Mouse (Mus musculus) monocyte, adult 5-6 weeks (primary cell): ENCODE data around the gene Lrrc37a. TPM values are rescaled to one million over a fixed set of nuclear protein-coding genes. Genes with fewer than 3 reads are reported as not detected.
"Not testable (repeated sequence)": the region's sequence is repeated elsewhere in the genome, so short reads cannot be mapped to it uniquely, and the experiment has no call there.

Source experiments
- ATAC-seq: fragments of 153-309, 156-312 bp; replicated peaks from 2 replicates; pipeline ENCODE4 v1.8.0; 2017; ENCODE audit warnings: mild to moderate bottlenecking; ENCODE audit not compliant: low TSS enrichment, insufficient number of reproducible peaks, severe bottlenecking, poor library complexity, low FRiP score
- total RNA-seq: library from RNA; stranded (forward); fragments of 200-1000, 200-491, 200-594 nt; gene quantifications from 3 replicates; pipeline ENCODE4 v1.2.3, GENCODE M21; 2017

Gene Lrrc37a
- total RNA-seq = not detected in 3 replicates

DNA sequence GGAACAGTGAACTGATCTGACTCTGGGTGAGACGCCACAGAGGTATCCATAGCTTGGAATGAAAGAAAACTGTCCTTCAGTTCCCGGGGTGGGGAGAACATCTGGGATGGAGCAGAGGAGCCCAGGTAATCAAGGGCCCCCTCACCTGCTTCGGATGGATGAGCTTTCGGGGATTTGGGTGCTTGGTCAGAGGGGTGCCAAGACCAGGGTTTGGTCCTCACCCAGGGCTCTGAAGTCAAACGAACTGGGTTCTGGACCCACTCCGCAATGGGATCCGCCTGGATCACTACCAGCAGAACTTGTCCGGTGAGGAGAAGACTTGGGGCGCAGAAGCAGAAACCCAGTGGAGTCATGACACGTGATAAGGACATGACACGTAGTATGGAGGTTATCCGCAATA, at the start of gene Lrrc37a:
Lrrc37a (minus strand) TSS at position 101 of the 400 bp plus-strand sequence.
- ATAC-seq = no peak

GRCm38 (mm10) chr11:103534973-103535372, 30.6 kb upstream of the Lrrc37a start:
- not testable (repeated sequence) for ATAC-seq

DNA sequence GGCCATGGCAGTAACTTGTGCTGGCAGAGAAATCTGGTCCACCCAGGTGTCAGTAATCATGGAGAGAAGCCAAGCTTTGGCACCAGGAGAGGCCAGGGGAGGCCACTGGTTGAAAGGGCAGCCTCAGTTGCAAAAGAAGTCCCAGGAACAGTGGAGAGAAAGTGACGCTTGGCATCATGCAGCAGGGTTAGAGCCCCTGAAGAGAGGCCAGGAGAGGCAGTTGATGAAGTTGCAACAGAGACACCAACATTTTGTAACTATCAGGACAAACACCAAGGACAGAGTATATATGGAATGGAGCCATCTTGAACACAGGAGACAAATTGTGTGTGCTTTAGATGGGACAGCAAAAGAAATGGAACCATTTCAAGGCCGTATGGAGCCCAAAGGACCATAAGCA, 7.7 kb upstream of the Lrrc37a start:
- ATAC-seq = no peak

GRCm38 (mm10) chr11:103464443-103464842, 40.0 kb downstream of the Lrrc37a start:
- ATAC-seq = peak; percentile 83

DNA sequence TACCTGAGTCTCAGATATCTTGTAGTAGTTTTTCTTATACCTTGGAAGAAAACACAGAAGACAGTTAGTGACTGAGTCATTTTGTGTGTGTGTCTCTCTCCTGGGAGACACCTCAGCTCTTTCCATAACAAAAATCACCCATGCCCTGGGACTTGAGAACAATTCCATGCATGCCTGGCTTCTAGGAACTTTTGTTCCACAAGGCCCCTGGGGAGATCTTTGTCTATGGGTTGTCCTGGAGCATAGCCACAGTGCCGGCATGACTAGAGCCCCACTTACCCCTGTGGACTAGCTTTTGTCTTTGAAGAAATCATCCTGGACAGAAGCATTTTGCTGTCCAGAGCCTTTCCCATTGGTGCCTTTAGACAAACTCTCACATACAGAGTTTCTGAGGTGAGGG, 53.3 kb downstream of the Lrrc37a start:
- ATAC-seq = not testable (repeated sequence)

DNA sequence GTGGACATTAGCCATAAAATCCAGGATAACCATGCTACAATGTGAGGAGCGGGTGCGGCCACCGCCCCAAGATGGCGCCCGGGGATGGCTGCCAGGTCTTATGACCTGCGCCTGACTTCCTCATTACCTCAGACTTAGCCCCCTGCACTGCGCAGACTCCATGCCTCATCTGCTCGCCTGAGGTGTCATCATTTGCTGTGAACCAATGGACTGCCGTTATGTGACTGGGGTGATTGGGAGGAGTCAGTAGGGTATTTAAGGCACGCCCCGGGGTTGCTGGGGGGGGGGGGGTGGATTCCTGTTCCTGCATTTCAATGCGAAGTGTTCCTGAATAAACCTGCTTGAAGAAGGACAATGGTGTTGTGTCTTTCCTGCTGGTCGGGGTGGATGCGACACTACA, 54.7 kb downstream of the Lrrc37a start:
- not testable (repeated sequence) for ATAC-seq

GRCm38 (mm10) chr11:103443678-103444077, 60.7 kb downstream of the Lrrc37a start:
- peak; percentile 92 for ATAC-seq

GRCm38 (mm10) chr11:103436282-103436681, 68.1 kb downstream of the Lrrc37a start:
- ATAC-seq = peak; percentile 96

DNA sequence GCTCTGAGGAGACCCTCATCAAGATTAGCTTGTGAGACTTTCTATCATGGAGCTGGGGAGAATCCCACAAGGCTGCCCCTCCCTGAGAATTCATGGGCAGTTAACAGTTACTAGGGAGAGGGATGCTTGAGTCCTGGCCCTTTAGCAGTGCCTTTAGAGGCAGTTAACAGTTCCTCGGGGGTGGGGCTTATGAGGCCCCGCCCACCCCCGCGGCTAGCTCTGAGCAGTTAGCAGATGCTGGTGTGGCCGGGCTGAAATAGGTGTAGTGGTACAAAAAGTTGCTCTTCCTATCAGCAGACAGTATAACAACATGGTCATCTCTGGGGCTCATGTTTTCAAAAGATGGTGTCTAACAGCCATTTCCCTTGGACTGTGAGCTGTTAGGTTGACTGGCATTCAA, 79.4 kb downstream of the Lrrc37a start:
- ATAC-seq = no peak

GRCm38 (mm10) chr11:103419667-103420066, 84.7 kb downstream of the Lrrc37a start:
- peak; percentile 88 for ATAC-seq

GRCm38 (mm10) chr11:103419226-103419625, 85.2 kb downstream of the Lrrc37a start:
- ATAC-seq = peak; percentile 67

GRCm38 (mm10) chr11:103413516-103413915, 90.9 kb downstream of the Lrrc37a start:
- no peak for ATAC-seq

GRCm38 (mm10) chr11:103412950-103413423, 91.4 kb downstream of the Lrrc37a start:
- peak; percentile 25; the same call in 1 of the 2 replicates for ATAC-seq

- peak; percentile 91 for ATAC-seq
Measured at GRCm38 (mm10) chr11:103411981-103412949, 92.1 kb downstream of the Lrrc37a start, which contains the start of gene Plekhm1. Gene Plekhm1 (minus strand): TSS chr11:103412687.

DNA sequence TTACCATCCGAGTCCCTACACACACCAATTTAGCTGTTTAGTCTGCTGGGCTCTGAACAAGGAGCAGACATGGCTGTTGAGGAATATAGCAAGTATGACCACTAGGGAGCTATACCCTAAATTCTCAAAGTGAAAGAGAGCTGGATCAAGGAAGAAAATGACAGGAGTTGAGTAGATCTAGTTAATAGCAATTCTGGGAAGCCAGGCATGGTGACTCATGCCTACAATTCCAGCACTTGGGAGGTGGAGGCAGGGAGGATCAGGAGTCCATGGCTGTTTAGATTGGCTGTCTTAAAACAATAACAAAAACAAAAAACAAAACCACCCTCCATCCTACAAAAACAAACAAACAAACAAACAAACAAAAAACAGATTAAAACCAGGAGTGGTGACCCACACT, 93.1 kb downstream of the Lrrc37a start:
- ATAC-seq = no peak

DNA sequence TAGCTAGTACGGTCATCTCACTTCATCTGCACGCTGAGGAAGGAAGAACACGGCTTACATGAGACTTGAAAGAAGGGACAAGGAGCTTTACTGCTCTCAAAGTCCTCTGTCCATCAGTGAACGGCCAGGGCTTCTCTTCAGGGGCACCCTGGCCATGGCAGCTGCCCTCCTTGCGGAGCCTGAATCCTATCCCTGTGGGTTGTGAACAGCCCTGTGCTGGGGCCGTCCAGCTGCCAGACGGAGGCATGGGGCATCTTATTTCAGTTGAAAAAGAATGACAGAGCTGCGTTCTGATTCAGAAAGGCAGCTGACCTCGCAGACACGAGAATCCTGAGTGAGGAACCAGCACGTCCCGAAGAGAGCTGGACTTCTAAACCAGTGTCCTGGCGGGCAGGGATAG, 95.5 kb downstream of the Lrrc37a start:
- ATAC-seq = no peak

- not testable (repeated sequence) for ATAC-seq
Measured at GRCm38 (mm10) chr11:103407136-103407535, 97.3 kb downstream of the Lrrc37a start.

DNA sequence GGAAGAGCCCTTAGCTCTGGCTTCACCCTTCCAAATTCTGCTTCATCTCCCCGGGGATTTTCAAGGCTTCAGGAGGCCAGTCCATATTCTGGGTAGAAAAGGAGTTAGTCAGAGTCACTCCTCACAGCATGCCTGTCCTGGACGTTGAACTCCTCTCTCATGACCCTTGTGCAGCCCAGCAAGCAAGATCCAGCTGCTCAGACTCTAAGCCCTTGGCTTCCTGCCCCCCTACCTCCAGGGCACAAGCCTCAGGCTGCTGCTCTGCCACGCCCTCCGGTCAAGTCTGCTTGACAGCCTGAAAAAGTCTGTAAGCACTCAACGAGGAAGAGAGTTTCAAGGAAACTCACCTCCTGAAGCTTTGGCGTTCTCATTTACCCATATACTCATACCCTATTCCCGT, 97.8 kb downstream of the Lrrc37a start:
- ATAC-seq = no peak

DNA sequence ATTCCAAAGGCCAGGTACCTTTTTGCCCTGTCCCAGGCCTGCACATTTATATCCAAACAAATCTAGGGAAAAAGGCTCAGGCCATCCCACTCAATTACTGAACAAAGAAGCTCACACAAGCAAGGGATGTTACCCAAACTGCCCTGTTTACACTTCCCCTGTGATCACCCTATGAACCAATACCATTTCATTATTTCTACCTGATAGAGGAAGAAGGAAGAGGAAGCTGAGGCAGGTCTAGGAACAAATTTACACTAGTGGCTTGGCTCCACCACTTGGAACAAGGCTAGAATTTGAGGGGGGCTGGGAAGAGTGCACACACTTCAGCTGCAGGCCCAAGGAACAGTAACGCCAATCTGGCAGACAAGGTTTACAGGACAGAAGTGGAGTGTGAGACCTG, 98.6 kb downstream of the Lrrc37a start:
- ATAC-seq = peak; percentile 57; the same call in 1 of the 2 replicates

DNA sequence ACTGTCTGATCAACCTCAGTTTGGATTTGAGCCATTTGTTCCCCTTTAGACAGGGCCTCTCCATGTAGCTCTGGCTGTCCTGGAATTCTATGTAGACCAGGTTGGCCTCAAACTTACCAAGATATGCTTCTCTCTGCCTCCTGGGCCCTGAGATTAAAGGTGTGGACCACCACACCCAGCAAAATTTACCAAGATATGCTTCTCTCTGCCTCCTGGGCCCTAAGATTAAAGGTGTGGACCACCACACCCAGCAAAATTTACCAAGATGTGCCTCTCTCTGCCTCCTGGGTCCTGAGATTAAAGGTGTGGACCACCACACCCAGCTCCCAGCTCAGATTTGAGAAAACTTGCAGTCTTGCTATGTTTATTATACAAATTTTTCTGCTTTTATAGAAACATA, 99.8 kb downstream of the Lrrc37a start:
- ATAC-seq = no peak
